Mouse (Mus musculus) spleen, postnatal 14 days (tissue): ENCODE measurements around the gene Odf3l2.

ENCODE experiments used
- DNase-seq, 2 experiments: peaks; one replicate each; pipeline ENCODE4 v3.0.0; 2021 to 2022; ENCODE audit warnings: low spot score in 2 of 2

The Odf3l2 gene

GRCm38 (mm10) chr10:79671396-79672087 lies 26.0 kb upstream of the Odf3l2 start:
- DNase-seq = no peak

DNA sequence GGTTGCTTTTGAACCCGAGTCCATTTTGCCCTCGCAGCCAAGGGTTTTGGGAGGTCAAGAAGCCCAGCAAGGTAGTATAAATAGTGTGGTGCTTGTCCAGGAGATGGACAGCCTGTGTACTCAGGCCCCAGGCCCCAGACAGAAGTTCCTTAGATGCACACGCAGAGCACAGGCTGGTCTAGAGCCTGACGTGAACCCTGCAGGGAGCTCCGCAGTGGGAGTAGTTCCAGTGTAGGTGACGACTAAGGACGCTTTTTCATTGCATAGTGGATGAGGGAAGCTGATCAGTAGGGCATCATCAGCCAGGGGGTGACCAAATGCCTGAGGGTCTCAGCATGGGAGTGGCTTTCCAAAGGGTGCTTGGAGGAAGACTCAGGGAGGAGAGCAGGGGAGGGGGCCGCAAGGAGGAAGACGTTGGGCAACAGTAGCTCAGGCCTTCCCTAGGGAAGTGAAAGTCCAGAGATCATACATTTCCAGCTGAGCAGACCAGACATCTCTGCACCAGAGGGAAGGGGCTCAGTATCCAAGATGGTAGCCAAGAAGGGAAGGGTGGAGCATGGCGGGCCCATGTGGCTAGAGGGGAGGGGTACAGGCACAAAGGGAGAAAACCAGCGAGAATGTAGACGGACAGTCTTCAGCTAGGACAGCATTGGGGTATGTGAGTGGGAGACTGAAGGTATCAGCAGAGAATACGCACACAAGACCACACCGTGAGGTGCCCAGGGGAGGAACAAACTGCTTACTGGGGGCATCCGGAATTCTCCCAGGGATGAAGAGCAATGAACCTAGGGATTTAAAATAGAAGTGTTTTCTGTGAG lies 24.7 kb upstream of the Odf3l2 start:
- DNase-seq = no peak

- peak; percentile 51 to 69 for DNase-seq
Measured at GRCm38 (mm10) chr10:79669576-79670057, 24.1 kb upstream of the Odf3l2 start.

GRCm38 (mm10) chr10:79668771-79669575 lies 23.4 kb upstream of the Odf3l2 start, which contains the start of gene Tpgs1:
Gene Tpgs1 (plus strand): TSS chr10:79669369.
- peak; percentile 72 to 80 for DNase-seq

GRCm38 (mm10) chr10:79668076-79668475 lies 22.5 kb upstream of the Odf3l2 start:
- DNase-seq = no peak

DNA sequence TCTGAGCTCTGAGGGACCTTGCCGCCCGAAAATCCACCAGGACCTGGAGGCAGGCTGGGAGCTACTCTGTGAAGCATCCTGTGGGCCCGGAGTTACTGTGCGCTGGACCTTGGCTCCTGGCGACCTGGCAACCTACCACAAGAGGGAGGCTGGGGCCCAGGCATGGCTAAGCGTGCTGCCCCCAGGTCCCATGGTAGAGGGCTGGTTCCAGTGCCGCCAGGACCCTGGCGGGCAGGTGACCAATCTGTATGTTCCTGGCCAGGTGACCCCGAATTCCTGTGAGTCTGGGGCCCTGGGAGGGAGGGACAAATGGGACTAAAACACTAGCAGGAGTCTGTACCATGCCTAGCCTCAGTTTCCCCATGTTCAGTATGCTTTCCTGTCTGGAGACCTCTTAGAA lies 21.0 kb upstream of the Odf3l2 start:
- no peak for DNase-seq

- DNase-seq = no peak
Measured at GRCm38 (mm10) chr10:79665051-79665450, 19.5 kb upstream of the Odf3l2 start.

GRCm38 (mm10) chr10:79664131-79664665 lies 18.7 kb upstream of the Odf3l2 start, which contains the start of gene Madcam1:
Gene Madcam1 (plus strand): TSS chr10:79664559.
- peak; percentile 49 to 66 for DNase-seq

- no peak for DNase-seq
Measured at GRCm38 (mm10) chr10:79661861-79662260, 16.3 kb upstream of the Odf3l2 start.

DNA sequence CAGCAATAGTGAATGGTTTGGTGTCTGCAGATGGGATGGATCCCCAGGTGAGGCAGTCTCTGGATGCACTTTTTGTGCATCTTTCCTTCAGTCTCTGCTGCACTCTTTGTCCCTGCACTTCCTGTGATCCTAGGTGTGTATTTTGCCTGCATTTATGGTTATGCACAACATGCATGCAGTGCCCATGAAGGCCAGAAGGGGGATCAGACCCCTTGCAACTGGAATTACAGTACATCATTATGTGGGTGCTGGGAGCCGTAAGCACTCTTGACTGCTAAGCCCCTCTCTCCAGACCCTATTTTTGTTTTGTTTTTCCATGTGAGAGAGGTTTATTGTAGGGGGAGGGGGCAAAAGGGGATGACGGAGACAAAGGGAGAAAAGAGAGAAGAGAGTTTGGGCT lies 14.8 kb upstream of the Odf3l2 start:
- DNase-seq = no peak

DNA sequence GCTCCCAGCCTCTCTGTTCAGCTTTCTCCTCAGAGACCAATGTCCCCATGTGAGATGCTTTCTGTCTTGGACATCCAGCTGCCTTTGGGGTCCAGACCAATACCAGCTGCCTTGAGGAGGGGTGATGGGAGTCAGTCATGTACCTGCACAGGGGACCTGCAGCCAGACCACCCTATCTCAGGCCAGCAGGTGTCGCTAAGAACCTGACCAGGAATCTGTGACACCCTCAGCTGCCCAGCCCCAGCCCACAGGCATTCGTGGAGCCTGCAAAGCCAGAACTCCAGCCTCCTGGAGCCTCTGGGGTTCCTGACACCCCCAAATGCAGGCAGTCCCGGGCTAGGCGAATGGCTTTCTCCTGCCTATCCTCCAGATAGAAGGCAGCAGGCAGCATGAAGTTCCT lies 13.3 kb upstream of the Odf3l2 start:
- DNase-seq = no peak

DNA sequence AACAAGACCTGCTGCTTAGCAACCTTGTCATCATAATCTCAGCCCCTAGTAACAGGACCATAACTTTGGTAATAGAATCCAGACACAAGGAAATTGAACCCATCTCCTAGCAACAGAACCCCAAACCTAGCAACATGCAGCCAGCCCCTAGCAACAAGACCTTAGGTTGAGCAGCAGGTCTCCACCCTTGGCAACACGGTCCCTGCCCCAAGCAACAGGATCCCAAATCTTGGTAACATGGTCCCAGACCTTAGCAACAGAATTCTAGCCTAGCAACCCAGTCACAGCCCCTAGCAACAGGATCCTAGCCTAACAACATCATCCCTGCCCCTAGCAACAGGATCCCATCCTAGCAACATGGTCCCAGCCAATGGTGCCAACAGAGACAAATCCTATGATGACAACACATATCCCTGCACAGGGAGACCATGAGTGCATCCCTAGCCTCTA lies 9.4 kb upstream of the Odf3l2 start:
- no peak for DNase-seq

- DNase-seq = no peak
Measured at GRCm38 (mm10) chr10:79652789-79653188, 7.3 kb upstream of the Odf3l2 start.

GRCm38 (mm10) chr10:79649070-79649751 lies 3.7 kb upstream of the Odf3l2 start:
- peak in 1 of 2 experiments; percentile 50 for DNase-seq

DNA sequence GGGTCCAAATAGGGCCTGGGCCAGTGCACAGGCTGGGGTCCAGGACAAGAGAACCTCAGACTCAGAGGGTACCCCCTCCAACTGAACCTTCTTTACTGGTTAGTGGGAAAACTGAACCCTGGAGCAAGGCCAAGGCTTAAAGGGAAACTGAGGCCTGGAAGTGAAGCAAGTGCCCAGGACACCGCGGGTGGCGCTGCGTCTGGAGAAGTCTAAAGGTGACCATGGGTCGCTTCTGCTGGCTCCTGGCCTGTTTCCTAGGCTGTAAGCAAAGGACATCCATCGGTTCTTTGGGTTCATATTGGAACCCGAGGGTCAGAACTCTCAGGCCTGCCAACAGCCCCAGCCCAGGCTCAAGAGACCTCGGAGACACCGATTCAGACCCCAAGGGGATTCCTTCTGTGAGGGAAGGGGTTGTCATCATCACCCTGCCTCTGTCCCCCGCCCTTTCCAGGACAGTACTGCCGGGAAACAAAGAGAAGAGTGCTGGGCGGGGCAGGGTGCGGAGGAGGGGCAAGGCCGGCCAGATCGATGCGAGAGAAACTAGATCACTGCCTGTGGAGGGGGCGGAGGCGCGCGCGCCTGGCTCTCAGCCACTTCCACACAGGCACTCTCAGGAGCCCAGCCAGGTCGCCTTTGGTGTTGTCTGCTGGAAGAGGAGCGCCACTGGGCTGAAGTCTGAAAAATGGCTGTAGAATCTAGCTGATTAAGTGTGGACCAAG lies 6.9 kb downstream of the Odf3l2 start:
- no peak for DNase-seq

- DNase-seq = no peak
Measured at GRCm38 (mm10) chr10:79637128-79638110, 8.1 kb downstream of the Odf3l2 start, which contains the start of gene Shc2. Gene Shc2 (minus strand): TSS chr10:79637918.

GRCm38 (mm10) chr10:79636287-79636686 lies 9.3 kb downstream of the Odf3l2 start:
- no peak for DNase-seq

DNA sequence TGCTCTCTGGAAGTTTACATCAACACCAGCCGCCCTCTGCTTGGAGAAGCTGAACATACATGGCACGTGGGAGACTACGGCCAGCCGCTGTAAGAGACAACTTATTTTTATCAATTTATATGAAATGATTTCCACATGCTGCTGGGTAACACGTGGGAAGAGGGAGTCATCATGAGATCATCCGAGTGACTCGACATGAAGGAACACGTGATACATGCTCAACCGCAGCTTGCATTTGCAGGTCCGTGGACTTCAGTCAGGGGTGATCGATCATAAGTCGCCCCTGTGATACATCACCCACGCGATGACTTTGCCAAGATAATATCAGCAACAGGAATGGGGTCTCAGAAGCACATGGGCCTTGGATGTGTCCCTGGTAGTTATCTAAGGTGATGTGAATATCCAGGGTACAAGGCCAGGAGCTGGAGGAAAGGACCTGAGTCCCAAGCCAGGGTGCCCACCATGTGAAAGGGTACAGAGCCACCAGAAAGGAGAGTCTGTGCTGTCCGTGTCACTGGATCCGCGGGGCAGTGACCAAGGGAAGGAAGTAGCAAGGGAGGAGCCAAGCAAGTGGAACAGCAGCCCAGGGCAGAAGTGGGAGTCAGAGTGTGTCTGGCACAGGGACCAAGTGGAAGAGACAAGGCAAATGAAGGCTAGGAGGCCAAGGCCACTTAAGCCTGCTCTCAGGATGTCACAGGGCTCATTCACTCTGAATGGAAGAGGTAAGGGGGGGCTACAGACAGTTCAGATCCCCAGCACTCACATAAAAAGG lies 12.3 kb downstream of the Odf3l2 start:
- DNase-seq = no peak
